Mouse (Mus musculus) A20 (cell line): Measurements from ENCODE around the gene Esp22.
A peak's percentile ranks its signal among the peaks of the same experiment; 100 is the strongest.
"Not testable (repeated sequence)": the region's sequence is repeated elsewhere in the genome, so short reads cannot be mapped to it uniquely, and the experiment has no call there.

Experiments
- DNase-seq: peaks from one replicate; pipeline ENCODE4 v3.0.0-alpha.2; 2011; ENCODE audit warnings: low read depth, low spot score

The Esp22 gene

GRCm38 (mm10) chr17:39095034-39095433 lies at the start of gene Esp22:
TSS of gene Esp22 (plus strand) at chr17:39095334.
- no peak for DNase-seq

DNA sequence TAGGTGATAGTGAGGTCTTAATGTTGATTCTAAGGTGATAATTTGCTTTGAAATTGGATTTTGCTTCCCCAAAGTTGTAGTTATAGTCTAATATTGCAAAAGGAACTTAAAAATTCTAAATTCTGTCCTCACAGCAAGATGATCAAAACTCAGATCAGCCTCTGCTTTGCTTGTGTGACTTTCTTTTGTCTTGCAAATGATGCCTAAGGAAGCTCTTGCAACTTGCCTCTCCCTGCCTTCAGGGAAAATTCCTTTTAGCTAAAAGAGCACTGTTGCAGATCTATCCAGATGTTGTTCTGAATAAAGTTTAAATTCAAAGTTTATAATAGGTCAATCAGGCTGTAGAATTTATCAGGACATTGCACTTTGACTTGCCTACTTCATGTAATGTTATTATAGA lies 31.5 kb upstream of the Esp22 start:
- no peak for DNase-seq

DNA sequence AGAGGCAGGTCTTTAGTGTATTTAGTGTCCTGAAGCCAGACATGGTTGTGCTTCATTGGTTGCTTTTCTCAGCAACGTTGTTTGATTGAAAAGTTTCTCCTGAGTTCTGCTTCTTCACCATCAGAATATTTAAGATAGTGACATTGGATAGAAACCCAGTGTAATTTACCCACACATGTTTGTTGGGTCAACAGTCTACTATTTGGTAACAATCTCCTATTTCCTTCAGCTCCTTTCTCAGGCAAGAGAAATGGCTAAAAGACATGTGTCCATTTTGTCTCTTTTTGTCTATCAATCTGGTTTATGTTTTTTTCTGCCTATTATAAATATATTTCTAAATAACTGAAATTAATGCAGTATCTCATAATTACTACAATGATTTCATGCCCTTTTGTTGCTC lies 18.2 kb upstream of the Esp22 start, which contains the start of gene Esp23:
Esp23 (minus strand) TSS at position 101 of the 400 bp plus-strand sequence.
- DNase-seq: no peak

DNA sequence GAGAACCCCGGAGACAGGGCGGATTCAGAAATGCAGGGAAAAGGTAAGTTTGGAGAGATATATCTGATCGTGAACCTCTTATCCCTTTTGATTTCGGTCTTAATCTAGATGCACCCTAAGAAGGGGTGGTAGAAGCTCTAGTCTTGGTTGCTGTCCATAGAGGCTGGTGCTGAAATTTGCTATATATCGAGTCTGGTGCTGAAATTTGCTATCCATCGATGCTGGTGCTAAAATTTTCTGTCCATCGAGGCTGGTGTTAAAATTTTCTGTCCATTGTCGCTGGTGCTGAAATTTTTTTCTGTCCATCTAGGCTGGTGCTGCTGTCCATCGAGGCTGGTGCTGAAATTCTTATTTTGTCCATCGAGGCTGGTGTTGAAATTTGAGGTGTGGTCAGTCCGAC lies 12.0 kb downstream of the Esp22 start:
- peak; percentile 8 for DNase-seq

- DNase-seq: not testable (repeated sequence)
These were observed 34.0 kb downstream of the Esp22 start for GRCm38 (mm10) chr17:39129156-39129555.
